Mouse (Mus musculus) intestine, embryonic 14.5 days (tissue): ENCODE measurements at regions not wholly inside any gene's neighbourhood (a gene's known extent, or its start where the extent isn't known, plus 50 kb on each side); places are given as distances from the start of the nearest gene placed in this dataset.

Experiments
- ATAC-seq: fragments of 200-750 bp; cut with Nextera tagmentation; replicated peaks from 2 replicates; pipeline ENCODE4 v1.8.0; 2017; ENCODE audit warnings: low read depth, moderate number of reproducible peaks, moderate TSS enrichment, moderate library complexity; ENCODE audit not compliant: low FRiP score, low TSS enrichment
- DNase-seq: peaks from one replicate; pipeline ENCODE4 v3.0.0-alpha.2; 2018; ENCODE audit warnings: low spot score
- H3K27ac ChIP-seq: fragments of 300-500 bp; sonication (generic); 2 replicates; pipeline ENCODE4 v1.5.1; 2014; ENCODE audit warnings: low read depth, mild to moderate bottlenecking, control low read depth
- H3K27me3 ChIP-seq: fragments of 300-500 bp; sonication (generic); replicated peaks from 2 replicates; pipeline ENCODE4 v1.6.1; 2014; ENCODE audit warnings: low read length, control low read depth; ENCODE audit not compliant: control insufficient read depth, insufficient read depth
- H3K36me3 ChIP-seq: fragments of 300-500 bp; sonication (generic); 2 replicates; pipeline ENCODE4 v1.6.1; 2014; ENCODE audit warnings: low read length, control low read depth; ENCODE audit not compliant: control insufficient read depth, insufficient read depth
- H3K4me1 ChIP-seq: fragments of 300-500 bp; sonication (generic); replicated peaks from 2 replicates; pipeline ENCODE4 v1.6.1; 2014; ENCODE audit warnings: low read length, control low read depth, mixed read lengths; ENCODE audit not compliant: control insufficient read depth, insufficient read depth
- H3K4me2 ChIP-seq: fragments of 300-500 bp; sonication (generic); 2 replicates; pipeline ENCODE4 v1.6.1; 2014; ENCODE audit warnings: low read length
- H3K4me3 ChIP-seq: fragments of 300-500 bp; sonication (generic); 2 replicates; pipeline ENCODE4 v1.5.1; 2014; ENCODE audit warnings: low read depth, low read length, control low read depth, mixed read lengths
- H3K9ac ChIP-seq: fragments of 300-500 bp; sonication (generic); 2 replicates; pipeline ENCODE4 v1.6.1; 2014; ENCODE audit warnings: mild to moderate bottlenecking, low read length
- H3K9me3 ChIP-seq: fragments of 300-500 bp; sonication (generic); 2 replicates; pipeline ENCODE4 v1.6.1; 2016; ENCODE audit warnings: low read length, control low read depth; ENCODE audit not compliant: control insufficient read depth
- WGBS: fragments of 180-500 bp; shearing (Covaris S2); extraction: QIAGEN DNeasy Blood & Tissue Kit; methylation state at CpG from one replicate; pipeline ENCODE4 v1.1.7; 2014; 5-methylcytosine and 5-hydroxymethylcytosine counted together

DNA sequence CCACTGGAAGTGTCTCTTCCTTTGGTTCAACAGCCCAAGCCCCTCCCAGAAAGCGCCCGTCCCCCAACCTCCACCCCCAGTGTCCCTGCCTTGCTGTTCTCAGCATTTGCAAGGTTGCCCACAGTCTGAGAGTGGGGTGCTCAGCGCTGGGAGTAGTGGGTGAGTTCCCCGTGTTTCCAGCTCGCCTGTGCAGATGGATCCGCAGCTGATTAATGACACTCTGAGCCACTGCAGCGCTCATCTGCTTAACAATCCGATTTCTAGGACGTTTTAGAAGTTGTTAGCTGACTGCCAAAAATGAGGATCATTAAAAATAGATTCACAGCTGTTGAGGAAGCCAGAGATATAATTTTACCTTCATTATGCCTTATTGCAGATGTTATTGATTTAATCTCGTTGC is 280.0 kb upstream of the Npvf start:
- no peak for DNase-seq
- Histone ChIP-seq H3K36me3 (no peaks in the 10 kb centered on the region), H3K4me2 (no peak overlapping the region), H3K4me3 (no peak overlapping the region), H3K27me3 (no peaks in the 10 kb centered on the region), H3K9ac (no peak overlapping the region), H3K27ac (no peak overlapping the region), H3K9me3 (no peaks in the 10 kb centered on the region), H3K4me1 (no peaks in the 10 kb centered on the region)
- WGBS, result 60% methylated on average over 10 of the region's 10 CpGs
- no peak for ATAC-seq

DNA sequence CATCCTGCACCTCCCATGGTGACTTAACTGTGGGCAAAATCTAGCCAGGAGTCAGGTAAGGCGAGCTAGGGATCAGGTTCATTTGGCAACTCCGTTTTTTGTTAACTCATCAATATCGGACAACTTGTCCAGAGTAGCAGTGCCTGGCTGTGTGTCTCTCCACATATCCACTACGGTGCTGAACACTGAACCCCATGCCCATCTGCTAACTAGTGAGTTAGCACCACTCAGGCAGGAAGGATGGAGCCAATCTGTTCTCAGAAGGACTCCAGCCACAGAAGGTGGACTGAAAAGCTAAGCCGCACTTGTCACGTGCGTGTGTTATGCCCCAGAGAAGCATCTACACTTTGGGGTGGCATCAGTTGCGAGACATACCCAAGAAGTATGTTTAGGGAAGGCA is 282.1 kb upstream of the Npvf start:
- no peaks in the 10 kb centered on the region for H3K36me3 ChIP-seq
- H3K27me3 ChIP-seq, result no peaks in the 10 kb centered on the region
- H3K4me1 ChIP-seq, result peaks cover 2% of the 10 kb centered on the region; the same call in 1 of the 2 replicates
- H3K9ac ChIP-seq, result no peak overlapping the region
- no peak overlapping the region for H3K4me3 ChIP-seq
- H3K4me2 ChIP-seq, result no peak overlapping the region
- H3K9me3 ChIP-seq, result no peaks in the 10 kb centered on the region
- 90% methylated on average over 8 of the region's 8 CpGs for whole genome bisulfite sequencing
- ATAC-seq (no peak), DNase-seq (no peak)
- no peak overlapping the region; the same call in 1 of the 2 replicates for H3K27ac ChIP-seq

DNA sequence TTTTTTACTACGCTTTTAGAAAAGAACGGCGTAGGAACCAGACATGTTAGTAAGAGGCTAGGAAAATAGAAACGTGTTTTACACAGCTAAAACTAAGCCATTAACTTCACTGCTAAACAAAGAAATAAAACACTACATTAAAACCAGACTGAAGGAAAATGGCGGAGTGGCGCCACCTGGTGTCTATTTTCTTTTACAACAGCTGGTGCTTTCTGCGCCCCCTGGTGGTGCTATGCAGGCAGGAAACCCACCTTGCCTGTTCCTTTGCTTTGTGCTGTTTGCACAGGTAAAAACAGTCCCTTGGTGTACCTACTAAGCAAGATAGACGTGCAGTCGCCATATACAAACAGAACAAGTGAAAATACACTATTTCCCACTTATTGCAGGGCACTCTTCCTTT is 282.9 kb upstream of the Npvf start:
- no peaks in the 10 kb centered on the region for H3K36me3 ChIP-seq
- no peaks in the 10 kb centered on the region for H3K9me3 ChIP-seq
- H3K9ac ChIP-seq, result no peak overlapping the region
- H3K4me3 ChIP-seq, result no peak overlapping the region
- H3K27me3 ChIP-seq, result no peaks in the 10 kb centered on the region
- H3K4me2 ChIP-seq, result no peak overlapping the region
- H3K4me1 ChIP-seq, result peaks cover 6% of the 10 kb centered on the region; the same call in 1 of the 2 replicates
- DNase-seq, result peak; percentile 94
- 23% methylated on average over 9 of the region's 9 CpGs for WGBS
- no peak for ATAC-seq
- no peak overlapping the region for H3K27ac ChIP-seq

DNA sequence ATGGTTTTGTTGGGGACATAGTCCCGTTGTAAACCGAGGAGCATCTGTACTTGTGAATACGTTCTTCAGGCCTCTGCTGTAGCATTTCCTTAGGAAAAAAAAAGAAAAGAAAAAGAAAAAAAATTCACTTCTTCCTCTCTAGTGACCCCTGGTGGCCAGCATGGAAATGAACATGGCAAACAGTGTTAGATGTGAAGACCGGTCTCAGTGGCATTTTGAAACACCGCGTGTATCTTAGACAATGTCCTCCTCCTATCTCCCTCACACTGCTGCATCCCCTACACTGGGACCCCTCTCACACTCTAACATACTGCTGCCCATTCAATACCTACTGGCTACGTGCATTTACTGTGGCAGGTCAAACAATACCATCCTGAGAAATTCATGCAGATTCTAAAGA is 284.6 kb upstream of the Npvf start:
- WGBS, result 17% methylated on average over 7 of the region's 7 CpGs
- ATAC-seq (0 out of 2 replicates have a peak, but pooled peaks have one; percentile 77), DNase-seq (peak; percentile 68)
- Histone ChIP-seq H3K4me3 (no peak overlapping the region), H3K4me1 (peaks cover 8% of the 10 kb centered on the region; the same call in 1 of the 2 replicates), H3K27ac (0 out of 2 replicates have a peak overlapping the region, but pooled peaks have one; percentile 22), H3K36me3 (no peaks in the 10 kb centered on the region), H3K9me3 (no peaks in the 10 kb centered on the region), H3K9ac (no peak overlapping the region), H3K27me3 (no peaks in the 10 kb centered on the region), H3K4me2 (no peak overlapping the region)

DNA sequence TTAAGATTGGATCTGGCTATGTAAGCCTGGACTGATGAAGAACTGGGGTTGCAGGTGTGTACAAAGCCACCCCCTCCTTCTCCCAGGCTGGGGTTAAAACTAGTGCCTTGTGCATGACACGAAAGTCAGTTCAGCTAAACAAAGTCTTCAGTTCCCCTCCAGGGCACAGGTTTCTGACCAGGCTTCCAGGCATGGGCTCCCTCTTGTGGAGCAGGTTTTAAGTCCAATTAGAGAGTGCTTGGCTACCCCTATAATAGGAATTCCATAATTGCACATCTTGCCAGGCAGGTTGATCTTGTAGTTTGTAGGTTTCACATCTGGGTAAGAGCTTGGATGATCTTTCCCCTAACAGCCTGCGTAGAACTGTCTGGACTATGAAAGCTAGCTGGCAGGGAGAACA is 285.2 kb upstream of the Npvf start:
- ATAC-seq (0 out of 2 replicates have a peak, but pooled peaks have one; percentile 5), DNase-seq (no peak)
- Histone ChIP-seq H3K4me2 (no peak overlapping the region), H3K9me3 (no peaks in the 10 kb centered on the region), H3K9ac (no peak overlapping the region), H3K36me3 (no peaks in the 10 kb centered on the region), H3K27me3 (no peaks in the 10 kb centered on the region), H3K27ac (no peak overlapping the region), H3K4me3 (no peak overlapping the region), H3K4me1 (peaks cover 8% of the 10 kb centered on the region; the same call in 1 of the 2 replicates)
- 45% methylated on average over 2 of the region's 2 CpGs for WGBS

DNA sequence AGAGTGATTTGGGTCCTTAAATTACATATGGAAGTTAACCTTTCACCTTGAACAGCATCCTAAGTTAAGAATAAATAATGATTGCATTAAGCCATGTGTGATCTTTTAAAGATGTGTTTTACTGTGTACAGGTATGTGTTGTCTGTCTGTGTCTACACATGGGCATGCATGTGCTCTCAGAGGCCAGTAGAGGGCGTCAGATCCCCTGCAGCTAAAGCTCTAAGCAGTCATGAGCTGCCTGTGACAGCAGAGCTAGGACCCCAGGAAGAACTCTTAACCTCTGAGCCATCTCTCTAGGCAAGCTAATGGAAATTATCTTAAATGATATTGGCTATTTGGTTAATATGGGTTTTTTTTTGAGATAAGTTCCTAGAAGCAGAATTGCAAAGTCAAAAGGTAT is 285.9 kb upstream of the Npvf start:
- Histone ChIP-seq H3K4me1 (peaks cover 8% of the 10 kb centered on the region; the same call in 1 of the 2 replicates), H3K9ac (no peak overlapping the region), H3K4me3 (no peak overlapping the region), H3K27me3 (no peaks in the 10 kb centered on the region), H3K4me2 (no peak overlapping the region), H3K36me3 (no peaks in the 10 kb centered on the region), H3K27ac (no peak overlapping the region), H3K9me3 (no peaks in the 10 kb centered on the region)
- WGBS, result 29% methylated on average over 1 of the region's 1 CpGs
- no peak for DNase-seq
- no peak for ATAC-seq

DNA sequence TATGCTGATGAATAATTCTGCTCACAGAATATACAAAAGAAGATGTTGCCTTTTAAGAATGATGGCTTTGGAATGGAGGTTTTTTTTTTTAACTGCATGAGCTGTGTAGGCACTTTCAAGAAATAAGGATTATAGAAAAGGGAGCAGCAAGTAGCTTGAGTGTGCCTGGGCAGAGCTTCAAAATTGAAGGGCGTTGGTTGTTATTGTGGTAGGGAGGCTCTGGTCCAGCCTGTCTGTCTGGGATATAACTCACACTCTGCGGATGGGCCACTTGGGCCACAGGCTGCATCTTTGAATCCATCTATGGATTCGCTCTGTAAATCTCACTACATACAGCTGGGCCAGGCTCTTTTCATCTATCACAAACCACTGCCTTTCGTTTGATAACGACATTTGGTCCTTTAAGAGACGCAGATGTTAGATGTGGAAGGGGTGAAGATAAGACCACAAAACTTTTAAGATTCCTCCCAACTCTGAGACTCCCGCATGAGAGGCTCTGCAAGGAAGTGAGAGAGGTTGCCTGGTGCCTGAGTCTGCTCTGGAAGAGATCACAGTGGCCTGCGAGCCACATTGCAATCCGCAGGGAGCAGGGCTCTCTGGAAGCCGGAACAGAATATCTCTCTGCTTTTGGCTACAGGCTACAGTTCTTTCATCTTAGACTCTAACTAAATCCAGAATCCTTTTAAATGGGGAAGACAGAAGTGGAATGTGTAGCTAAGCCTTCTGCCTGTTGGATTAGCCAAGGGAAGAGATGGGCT is 286.6 kb upstream of the Npvf start:
- Histone ChIP-seq H3K27me3 (no peaks in the 10 kb centered on the region), H3K4me3 (no peak overlapping the region), H3K36me3 (no peaks in the 10 kb centered on the region), H3K9me3 (no peaks in the 10 kb centered on the region), H3K27ac (peak overlapping the region; percentile 12; the same call in 1 of the 2 replicates), H3K9ac (no peak overlapping the region), H3K4me1 (peaks cover 8% of the 10 kb centered on the region; the same call in 1 of the 2 replicates), H3K4me2 (no peak overlapping the region)
- DNase-seq (no peak), ATAC-seq (no peak)
- 44% methylated on average over 10 of the region's 10 CpGs for WGBS

DNA sequence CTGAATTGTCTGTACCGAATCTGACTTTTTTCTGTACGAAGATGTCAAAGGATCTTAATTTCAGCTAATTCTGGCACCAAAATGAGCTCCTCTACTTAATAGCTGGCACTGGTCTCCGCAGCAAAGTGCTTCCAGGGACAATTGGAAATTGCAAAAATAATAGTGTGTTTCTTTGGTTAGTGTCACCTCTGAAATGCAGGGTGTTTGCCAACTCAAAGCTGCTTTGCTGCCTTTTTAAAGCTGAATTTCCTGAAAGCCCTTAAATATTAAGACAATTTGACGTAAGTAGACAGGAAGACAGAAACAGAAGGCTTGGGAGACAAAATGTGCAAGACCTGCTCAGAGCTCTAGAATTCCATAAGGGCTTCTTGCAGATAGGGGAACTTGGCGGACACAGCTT is 288.5 kb upstream of the Npvf start:
- Histone ChIP-seq H3K4me1 (peaks cover 8% of the 10 kb centered on the region; the same call in 1 of the 2 replicates), H3K36me3 (no peaks in the 10 kb centered on the region), H3K4me2 (no peak overlapping the region), H3K27me3 (no peaks in the 10 kb centered on the region), H3K9ac (no peak overlapping the region), H3K9me3 (no peaks in the 10 kb centered on the region), H3K4me3 (no peak overlapping the region), H3K27ac (no peak overlapping the region)
- ATAC-seq (no peak), DNase-seq (no peak)
- WGBS, result 83% methylated on average over 5 of the region's 5 CpGs

DNA sequence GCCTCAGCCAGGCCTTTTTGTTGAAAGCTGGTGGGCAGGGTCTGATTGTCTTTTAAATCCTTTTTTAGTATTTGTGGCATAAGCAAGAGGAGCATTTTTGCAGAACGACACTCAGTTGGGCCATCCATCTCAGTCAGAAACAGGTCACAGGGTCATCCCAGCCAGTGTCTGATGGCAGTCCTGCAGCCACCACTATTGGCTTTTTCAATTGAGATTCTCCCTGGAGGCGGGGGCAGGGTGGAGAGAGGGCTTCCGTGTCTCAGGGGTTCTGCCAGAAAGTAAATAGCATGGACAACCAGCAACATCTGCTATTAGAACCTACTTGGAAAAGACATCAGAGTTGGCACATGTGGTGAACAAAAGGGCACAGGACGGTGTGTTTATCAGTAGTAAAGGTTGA is 293.8 kb upstream of the Npvf start:
- Histone ChIP-seq H3K9me3 (no peaks in the 10 kb centered on the region), H3K27ac (no peak overlapping the region), H3K4me1 (no peaks in the 10 kb centered on the region), H3K9ac (no peak overlapping the region), H3K36me3 (no peaks in the 10 kb centered on the region), H3K4me3 (no peak overlapping the region), H3K4me2 (no peak overlapping the region), H3K27me3 (no peaks in the 10 kb centered on the region)
- DNase-seq, result no peak
- 65% methylated on average over 4 of the region's 4 CpGs for WGBS
- ATAC-seq, result no peak
